Mouse (Mus musculus) midbrain, embryonic 16.5 days (tissue): ENCODE measurements around the gene 3110021N24Rik. TPM values are rescaled to one million over a fixed set of nuclear protein-coding genes. Genes with fewer than 3 reads are reported as not detected.

Experiments used
- ATAC-seq: fragments of 200-750 bp; cut with Nextera tagmentation; 2 replicates; pipeline ENCODE4 v1.8.0; 2017; ENCODE audit warnings: moderate TSS enrichment
- H3K27ac ChIP-seq: fragments of 300-500 bp; sonication (generic); 2 replicates; pipeline ENCODE4 v1.5.1; 2014; ENCODE audit warnings: mild to moderate bottlenecking, low read length, mixed read lengths
- H3K27me3 ChIP-seq: fragments of 300-500 bp; sonication (generic); 2 replicates; pipeline ENCODE4 v1.6.1; 2014; ENCODE audit warnings: low read depth, low read length, mixed read lengths; ENCODE audit not compliant: control insufficient read depth, insufficient read depth
- H3K36me3 ChIP-seq: fragments of 300-500 bp; sonication (generic); 2 replicates; pipeline ENCODE4 v1.6.1; 2014; ENCODE audit warnings: mild to moderate bottlenecking, low read length, moderate library complexity, mixed read lengths; ENCODE audit not compliant: control insufficient read depth, insufficient read depth
- H3K4me1 ChIP-seq: fragments of 300-500 bp; sonication (generic); 2 replicates; pipeline ENCODE4 v1.6.1; 2014; ENCODE audit warnings: mild to moderate bottlenecking, low read length, mixed read lengths; ENCODE audit not compliant: control insufficient read depth, insufficient read depth
- H3K4me2 ChIP-seq: fragments of 300-500 bp; sonication (generic); 2 replicates; pipeline ENCODE4 v1.6.1; 2014; ENCODE audit warnings: mild to moderate bottlenecking, low read length, mixed read lengths
- H3K4me3 ChIP-seq: fragments of 300-500 bp; sonication (generic); 2 replicates; pipeline ENCODE4 v1.5.1; 2014; ENCODE audit warnings: low read depth, mild to moderate bottlenecking, low read length, moderate library complexity, mixed read lengths
- H3K9ac ChIP-seq: fragments of 300-500 bp; sonication (generic); 2 replicates; pipeline ENCODE4 v1.6.1; 2014; ENCODE audit warnings: low read depth, low read length, mixed read lengths
- H3K9me3 ChIP-seq: fragments of 300-500 bp; sonication (generic); replicated peaks from 2 replicates; pipeline ENCODE4 v1.6.1; 2014; ENCODE audit warnings: mild to moderate bottlenecking, low read length, mixed read lengths; ENCODE audit not compliant: control insufficient read depth, poor library complexity, severe bottlenecking
- WGBS: fragments of 180-500 bp; shearing (Covaris S2); extraction: QIAGEN DNeasy Blood & Tissue Kit; methylation state at CpG from one replicate; pipeline ENCODE4 v1.1.7; 2014; 5-methylcytosine and 5-hydroxymethylcytosine counted together
- polyA plus RNA-seq: library from polyadenylated mRNA; unstranded; fragments of >200 nt; fragmentation: Nextera tagmentation; extraction: Ambion mirVana; gene quantifications from 2 replicates; pipeline ENCODE4 v1.2.1, GENCODE M21; 2015

The 3110021N24Rik gene
- polyA plus RNA-seq, 1 experiment from 2014 or later, result 0.75 TPM

- H3K36me3 ChIP-seq, result peaks cover 18% of the 10 kb centered on the region; the same call in 1 of the 2 replicates
- no peak overlapping the region for H3K27ac ChIP-seq
- no peak overlapping the region for H3K9ac ChIP-seq
- H3K27me3 ChIP-seq, result no peaks in the 10 kb centered on the region
- H3K4me3 ChIP-seq, result no peak overlapping the region
- ATAC-seq, result no peak
- H3K9me3 ChIP-seq, result no peaks in the 10 kb centered on the region
- no peaks in the 10 kb centered on the region; the same call in 1 of the 2 replicates for H3K4me1 ChIP-seq
- WGBS, result 94% methylated on average over 3 of the region's 3 CpGs
- no peak overlapping the region for H3K4me2 ChIP-seq
These were observed 106.2 kb downstream of the 3110021N24Rik start for GRCm38 (mm10) chr4:108825677-108826076.

- Histone ChIP-seq H3K27ac (no peak overlapping the region), H3K4me2 (no peak overlapping the region), H3K27me3 (no peaks in the 10 kb centered on the region), H3K9ac (no peak overlapping the region), H3K4me1 (peaks cover 4% of the 10 kb centered on the region), H3K9me3 (no peaks in the 10 kb centered on the region), H3K4me3 (no peak overlapping the region), H3K36me3 (peaks cover 18% of the 10 kb centered on the region; the same call in 1 of the 2 replicates)
- 88% methylated on average over 1 of the region's 1 CpGs for WGBS
- no peak for ATAC-seq
These were observed 106.6 kb downstream of the 3110021N24Rik start for GRCm38 (mm10) chr4:108826096-108826495.

GRCm38 (mm10) chr4:108826643-108827042 lies 107.2 kb downstream of the 3110021N24Rik start:
- Histone ChIP-seq H3K4me3 (no peak overlapping the region), H3K27ac (no peak overlapping the region), H3K36me3 (peaks cover 18% of the 10 kb centered on the region; the same call in 1 of the 2 replicates), H3K27me3 (no peaks in the 10 kb centered on the region), H3K4me2 (no peak overlapping the region), H3K4me1 (peaks cover 6% of the 10 kb centered on the region), H3K9ac (no peak overlapping the region), H3K9me3 (no peaks in the 10 kb centered on the region)
- 94% methylated on average over 2 of the region's 2 CpGs for WGBS
- ATAC-seq, result no peak

- Histone ChIP-seq H3K4me3 (no peak overlapping the region), H3K27me3 (no peaks in the 10 kb centered on the region), H3K4me1 (peaks cover 18% of the 10 kb centered on the region), H3K4me2 (peak overlapping the region; percentile 14; the same call in 1 of the 2 replicates), H3K27ac (no peak overlapping the region), H3K9ac (no peak overlapping the region), H3K36me3 (peaks cover 4% of the 10 kb centered on the region; the same call in 1 of the 2 replicates), H3K9me3 (no peaks in the 10 kb centered on the region)
- WGBS, result 80% methylated on average over 1 of the region's 1 CpGs
- no peak for ATAC-seq
These were observed 111.2 kb downstream of the 3110021N24Rik start for GRCm38 (mm10) chr4:108830698-108831097.

Other genes with a start within 250 kb of the 3110021N24Rik start
- 78.0 and 79.8 TPM in 2 replicates for gene Prpf38a, start 140.3 kb upstream of the 3110021N24Rik start, polyA plus RNA-seq
- gene Orc1, start 140.2 kb upstream of the 3110021N24Rik start, polyA plus RNA-seq, result 1.2 and 1.6 TPM in 2 replicates
- gene Cc2d1b, start 99.7 kb upstream of the 3110021N24Rik start, polyA plus RNA-seq, result 19.3 and 21.0 TPM in 2 replicates
- 5.7 and 6.3 TPM in 2 replicates for gene Zfyve9, start 61.1 kb downstream of the 3110021N24Rik start, polyA plus RNA-seq
- gene Btf3l4, start 114.0 kb downstream of the 3110021N24Rik start, polyA plus RNA-seq, result 177 and 189 TPM in 2 replicates
- 66.3 and 69.0 TPM in 2 replicates for gene Txndc12, start 115.0 kb downstream of the 3110021N24Rik start, polyA plus RNA-seq
- gene Kti12, start 128.1 kb downstream of the 3110021N24Rik start, polyA plus RNA-seq, result 22.4 and 23.6 TPM in 2 replicates
- 0.79 and 1.1 TPM in 2 replicates for gene A730015C16Rik, start 129.0 kb downstream of the 3110021N24Rik start, polyA plus RNA-seq
- gene Rab3b, start 159.4 kb downstream of the 3110021N24Rik start, polyA plus RNA-seq, result 155 and 204 TPM in 2 replicates